Mouse (Mus musculus): ENCODE measurements around the gene Gal3st2b.
"Not testable (repeated sequence)": the region's sequence is repeated elsewhere in the genome, so short reads cannot be mapped to it uniquely, and the experiment has no call there.

Gene Gal3st2b

GRCm38 (mm10) chr1:93918011-93918410 is at the start of gene Gal3st2b:
Gal3st2b (plus strand) TSS chr1:93918311.
- not testable (repeated sequence) for DNase-seq (ENCODE audit: low read depth, low spot score)

GRCm38 (mm10) chr1:93871594-93872105 is 46.5 kb upstream of the Gal3st2b start:
- DNase-seq (ENCODE audit: low read depth, low spot score), result not testable (repeated sequence)

GRCm38 (mm10) chr1:93874405-93874804 is 43.7 kb upstream of the Gal3st2b start:
- DNase-seq (ENCODE audit: low read depth, low spot score), result not testable (repeated sequence)

- not testable (repeated sequence) for DNase-seq (ENCODE audit: low read depth, low spot score)
Observed at GRCm38 (mm10) chr1:93881778-93882177, 36.3 kb upstream of the Gal3st2b start.

- peak; percentile 21 for DNase-seq (ENCODE audit: low read depth, low spot score)
Observed at GRCm38 (mm10) chr1:93890936-93891335, 27.2 kb upstream of the Gal3st2b start.

- not testable (repeated sequence) for DNase-seq (ENCODE audit: low read depth, low spot score)
Observed at GRCm38 (mm10) chr1:93897395-93897794, 20.7 kb upstream of the Gal3st2b start.

- not testable (repeated sequence) for DNase-seq (ENCODE audit: low read depth, low spot score)
Observed at GRCm38 (mm10) chr1:93901291-93901690, 16.8 kb upstream of the Gal3st2b start.

- not testable (repeated sequence) for DNase-seq (ENCODE audit: low read depth, low spot score)
Observed at GRCm38 (mm10) chr1:93906690-93907089, 11.4 kb upstream of the Gal3st2b start.

- not testable (repeated sequence) for DNase-seq (ENCODE audit: low read depth, low spot score)
Observed at GRCm38 (mm10) chr1:93908977-93909586, 9.0 kb upstream of the Gal3st2b start.

- DNase-seq (ENCODE audit: low read depth, low spot score), result not testable (repeated sequence)
Observed at GRCm38 (mm10) chr1:93911877-93912276, 6.2 kb upstream of the Gal3st2b start.

- DNase-seq (ENCODE audit: low read depth, low spot score), result not testable (repeated sequence)
Observed at GRCm38 (mm10) chr1:93917160-93917559, 951 bp upstream of the Gal3st2b start.

- DNase-seq (ENCODE audit: low read depth, low spot score), result not testable (repeated sequence)
Observed at GRCm38 (mm10) chr1:93918775-93919174, 664 bp downstream of the Gal3st2b start.

GRCm38 (mm10) chr1:93919321-93919720 is 1.2 kb downstream of the Gal3st2b start:
- DNase-seq (ENCODE audit: low read depth, low spot score), result not testable (repeated sequence)

- DNase-seq (ENCODE audit: low read depth, low spot score), result not testable (repeated sequence)
Observed at GRCm38 (mm10) chr1:93922609-93923008, 4.5 kb downstream of the Gal3st2b start.

- DNase-seq (ENCODE audit: low read depth, low spot score), result not testable (repeated sequence)
Observed at GRCm38 (mm10) chr1:93923098-93923497, 5.0 kb downstream of the Gal3st2b start.

GRCm38 (mm10) chr1:93935378-93935777 is 17.3 kb downstream of the Gal3st2b start:
- not testable (repeated sequence) for DNase-seq (ENCODE audit: low read depth, low spot score)

GRCm38 (mm10) chr1:93937807-93938206 is 19.7 kb downstream of the Gal3st2b start:
- not testable (repeated sequence) for DNase-seq (ENCODE audit: low read depth, low spot score)

- not testable (repeated sequence) for DNase-seq (ENCODE audit: low read depth, low spot score)
Observed at GRCm38 (mm10) chr1:93938415-93938814, 20.3 kb downstream of the Gal3st2b start.

- not testable (repeated sequence) for DNase-seq (ENCODE audit: low read depth, low spot score)
Observed at GRCm38 (mm10) chr1:93949087-93949486, 31.0 kb downstream of the Gal3st2b start.

- DNase-seq (ENCODE audit: low read depth, low spot score), result not testable (repeated sequence)
Observed at GRCm38 (mm10) chr1:93966489-93966888, 48.4 kb downstream of the Gal3st2b start.

GRCm38 (mm10) chr1:93970380-93970779 is 52.3 kb downstream of the Gal3st2b start:
- not testable (repeated sequence) for DNase-seq (ENCODE audit: low read depth, low spot score)

GRCm38 (mm10) chr1:93970797-93971196 is 52.7 kb downstream of the Gal3st2b start:
- not testable (repeated sequence) for DNase-seq (ENCODE audit: low read depth, low spot score)

GRCm38 (mm10) chr1:93975764-93976163 is 57.7 kb downstream of the Gal3st2b start:
- not testable (repeated sequence) for DNase-seq (ENCODE audit: low read depth, low spot score)
